Mouse (Mus musculus): ENCODE data around the gene Tmprss7.

DNA sequence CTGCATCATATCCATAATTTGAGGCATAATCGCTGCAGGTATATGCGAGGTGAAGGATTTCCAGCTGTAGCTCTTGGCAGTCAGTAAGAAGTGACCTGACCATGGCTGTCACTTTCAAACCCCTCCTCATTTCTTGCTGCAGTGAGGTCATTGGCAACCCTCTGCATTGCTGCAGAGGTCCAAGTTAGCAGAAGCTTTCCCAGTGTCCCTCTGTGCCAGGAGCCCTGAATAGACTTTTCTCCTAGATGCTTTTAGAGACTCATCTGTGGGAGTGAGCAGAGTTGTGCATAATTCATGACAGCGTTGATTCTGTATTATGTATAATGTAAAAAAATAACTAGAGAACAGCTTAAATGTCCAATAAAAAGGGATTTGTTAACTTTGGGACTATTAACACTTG lies 8.2 kb downstream of the Tmprss7 start:
- TF ChIP-seq ZNF384 (IDR thresholded peaks at IDR 0.05; ENCODE audit: low read depth, low read length) = no peak
- no peak for TF ChIP-seq CTCF (conservative IDR thresholded peaks at IDR 0.05 in 1 of 2, IDR thresholded peaks at IDR 0.05 in 1 of 2; ENCODE audit: low read depth in 2 of 2, low read length in 2 of 2)
- no peak for TF ChIP-seq ZKSCAN1 (IDR thresholded peaks at IDR 0.05; ENCODE audit: borderline replicate concordance, low read depth, low read length)
- TF ChIP-seq POLR2A (IDR thresholded peaks at IDR 0.05; ENCODE audit: low read depth, low read length) = no peak
- no peak for TF ChIP-seq E2F4 (IDR thresholded peaks at IDR 0.05; ENCODE audit: insufficient replicate concordance, low read depth, low read length)
- no peak for TF ChIP-seq EP300 (IDR thresholded peaks at IDR 0.05; ENCODE audit: low read length)
- no peak for TF ChIP-seq MAX (IDR thresholded peaks at IDR 0.05; ENCODE audit: low read length)
- TF ChIP-seq KAT2A (IDR thresholded peaks at IDR 0.05; ENCODE audit: insufficient replicate concordance, low read length) = no peak
- TF ChIP-seq TCF12 (IDR thresholded peaks at IDR 0.05; ENCODE audit: low read depth, low read length) = no peak
- no peak for TF ChIP-seq ZMIZ1 (IDR thresholded peaks at IDR 0.05; ENCODE audit: low read depth, low read length)
- TF ChIP-seq GABPA (IDR thresholded peaks at IDR 0.05; ENCODE audit: insufficient replicate concordance, low read depth, low read length) = no peak

All from CH12.LX (cell line).